Mouse (Mus musculus) Patski (cell line): ENCODE data around the gene Meiob. TPM values are rescaled to one million over a fixed set of nuclear protein-coding genes. Genes with fewer than 3 reads are reported as not detected.
A peak's percentile ranks its signal among the peaks of the same experiment; 100 is the strongest.

Experiments
- ATAC-seq: fragments of 100-300 bp; one replicate; pipeline ENCODE4 v1.8.0; 2021
- CTCF ChIA-PET: fragments of 350-600 bp; sonication (Branson Sonifier 250); formaldehyde crosslinking; loops from one replicate; lab custom pipeline; 2022; ENCODE audit warnings: inconsistent platforms; lab: Charles Lee
- POLR2A ChIA-PET: fragments of 350-600 bp; sonication (Branson Sonifier 250); formaldehyde crosslinking; loops from one replicate; lab custom pipeline; 2022; ENCODE audit warnings: antibody characterized with exemption, inconsistent platforms; lab: Charles Lee
- DNase-seq: peaks from one replicate; pipeline ENCODE4 v3.0.0-alpha.2; 2011; ENCODE audit warnings: low read depth, low spot score
- H3K27me3 ChIP-seq: fragments of 371-371 bp; one replicate; pipeline ENCODE4 v1.5.1; 2021
- CTCF ChIP-seq: fragments of 100-300 bp; IDR thresholded peaks from one replicate; pipeline ENCODE4 v1.5.1; 2021
- in situ Hi-C: fragments of 300-500 bp; cut with MboI; formaldehyde crosslinking; loops from 3 replicates; pipeline ENCODE4 v1.11.1; 2018; ENCODE audit warnings: low pct_unique_long_range_greater_than_20kb, mixed read lengths
- polyA plus RNA-seq: library from polyadenylated mRNA; unstranded; gene quantifications from one replicate; pipeline ENCODE4 v1.2.3, GENCODE M21; 2021

The Meiob gene
- polyA plus RNA-seq, 1 experiment from 2014 or later: 0.09 TPM

DNA sequence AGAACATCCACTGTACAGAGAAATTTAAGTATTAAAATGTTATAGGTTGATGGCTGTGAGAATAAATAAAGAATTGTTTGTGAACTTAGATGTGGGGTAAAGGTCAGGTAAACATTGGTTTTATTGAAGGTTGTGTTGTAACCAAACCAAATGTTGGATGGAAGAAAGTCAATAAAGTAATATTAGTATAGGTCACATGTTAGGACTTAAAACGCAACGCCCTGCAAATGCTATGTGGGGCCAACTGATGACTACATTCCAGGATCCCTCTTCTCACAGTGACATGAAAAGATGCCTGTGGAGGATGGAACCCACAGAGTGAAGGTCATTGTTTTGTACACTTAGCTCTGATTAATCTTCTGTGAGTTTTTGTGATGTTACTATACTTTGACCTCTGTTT, 15.4 kb downstream of the Meiob start:
- no peak for TF ChIP-seq CTCF
- POLR2A ChIA-PET: no interaction called here
- in situ Hi-C loops: loop anchor here (5.0 kb wide), 1 partner anchor 77 kb away; no protein-coding TSS in a partner anchor
- DNase-seq: no peak
- no peak for ATAC-seq
- peaks cover 25% of the 10 kb centered on the region for H3K27me3 ChIP-seq
- CTCF ChIA-PET: no interaction called here

DNA sequence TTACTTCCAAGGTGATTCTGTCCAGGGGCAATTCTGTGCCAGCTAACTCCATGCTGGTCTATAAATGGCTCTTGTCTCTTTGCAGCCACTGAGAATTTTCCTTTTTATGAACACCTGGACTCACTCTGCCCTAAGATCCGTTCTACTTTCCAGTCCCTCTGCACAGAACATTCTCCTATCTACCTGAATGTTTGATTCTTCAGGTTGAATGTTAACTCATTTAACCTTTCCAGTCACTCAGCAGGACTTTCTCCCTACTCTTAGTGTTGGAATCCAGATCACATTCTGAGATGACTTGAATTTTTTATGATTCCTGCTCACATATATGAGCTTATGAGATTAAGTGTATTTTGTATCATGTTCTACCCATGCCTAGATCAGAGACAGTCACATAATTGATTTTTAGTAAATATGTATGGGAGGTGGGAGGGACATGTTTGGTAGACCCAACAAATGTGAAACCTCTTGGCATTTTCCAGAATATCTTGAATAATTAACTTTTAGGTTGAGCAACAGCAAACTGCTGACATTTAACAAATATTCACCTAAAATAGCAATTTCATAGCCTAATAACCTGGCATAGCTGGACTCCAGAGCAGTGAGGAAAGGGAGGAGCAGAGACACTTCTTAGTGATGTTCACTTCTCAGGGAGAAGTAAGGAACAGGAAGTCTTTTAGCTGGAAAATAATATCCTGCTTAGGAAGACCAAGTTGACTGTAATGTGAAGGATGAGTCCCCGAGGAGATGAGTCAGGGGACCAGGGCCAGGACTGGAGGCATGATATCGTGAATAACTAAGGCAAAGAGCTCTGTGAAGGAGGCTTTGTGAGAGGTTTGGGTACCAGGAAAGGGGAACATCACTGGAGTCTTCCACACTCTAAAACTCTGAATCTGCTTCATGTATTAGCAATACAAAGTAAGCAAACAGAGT, 17.5 kb downstream of the Meiob start:
- DNase-seq: no peak
- ATAC-seq: no peak
- ChIA-PET CTCF (interaction anchor here (0.8 to 2.2 kb wide), 3 partner anchors 22 to 97 kb away, joined by 3 to 7 read pairs (median 3); partner anchors contain the start of gene Ndufb10), POLR2A (interaction anchor here (0.7 to 1.0 kb wide), 2 partner anchors 8 to 20 kb away, joined by 3 read pairs; no protein-coding TSS in a partner anchor)
- no peak for TF ChIP-seq CTCF
- in situ Hi-C loops: no loop called here
- peaks cover 11% of the 10 kb centered on the region for H3K27me3 ChIP-seq

DNA sequence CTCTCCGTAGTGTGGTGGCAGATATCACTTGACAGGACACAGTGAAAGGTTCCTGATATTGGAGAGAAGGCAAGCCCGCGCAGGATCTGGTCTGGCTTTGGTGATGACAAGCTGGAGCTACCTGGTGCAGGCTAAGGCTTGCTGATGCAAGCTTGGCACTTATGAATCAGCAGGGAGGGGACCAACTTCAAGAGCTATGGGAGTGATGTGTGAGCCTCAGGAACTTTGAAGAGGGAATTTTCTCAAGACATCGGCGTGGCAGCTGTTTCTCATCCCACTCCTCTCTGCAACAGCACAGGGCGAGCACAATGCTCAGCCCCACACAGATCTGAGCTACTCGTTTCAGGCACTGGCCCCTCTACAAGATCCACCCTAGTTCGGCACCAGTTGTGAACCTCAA, 35.8 kb downstream of the Meiob start, which contains the start of gene Hagh:
TSS of gene Hagh (plus strand) at position 302 of the 400 bp plus-strand sequence.
- peaks cover 7% of the 10 kb centered on the region for H3K27me3 ChIP-seq
- POLR2A ChIA-PET: interaction anchor here (0.6 kb wide), 1 partner anchor 70 kb away, joined by 3 read pairs; no protein-coding TSS in a partner anchor
- ATAC-seq (no peak), DNase-seq (no peak)
- in situ Hi-C loops: no loop called here
- CTCF ChIA-PET: interaction anchor here (0.9 to 2.2 kb wide), 4 partner anchors 11 to 94 kb away, joined by 3 to 7 read pairs (median 4); partner anchors contain the start of gene Fahd1
- no peak for TF ChIP-seq CTCF

DNA sequence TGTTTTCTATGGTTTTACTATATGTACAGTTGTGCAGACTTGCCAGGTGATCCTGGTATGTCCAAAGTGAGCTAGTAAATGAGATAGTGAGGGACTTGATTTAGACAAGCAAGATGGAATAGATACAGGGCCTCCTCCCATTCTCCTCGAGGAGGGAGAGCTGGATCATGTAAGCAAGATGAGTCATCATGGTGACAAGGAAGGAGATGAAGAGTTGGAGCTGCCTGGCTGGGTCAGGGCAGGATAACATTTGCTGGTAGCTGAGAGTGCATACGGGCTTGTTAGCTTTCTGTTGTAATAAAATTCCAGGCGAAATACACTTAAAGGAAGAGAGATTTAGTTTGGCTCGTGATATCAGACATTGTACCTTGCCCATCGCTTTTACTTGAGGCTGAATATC, 36.3 kb downstream of the Meiob start:
- no peak for ATAC-seq
- TF ChIP-seq CTCF: no peak
- H3K27me3 ChIP-seq: peaks cover 5% of the 10 kb centered on the region
- POLR2A ChIA-PET: interaction anchor here (0.7 to 1.2 kb wide), 2 partner anchors 9 to 1692 kb away, joined by 3 read pairs; no protein-coding TSS in a partner anchor
- in situ Hi-C loops: no loop called here
- DNase-seq: no peak
- CTCF ChIA-PET: interaction anchor here (0.9 to 2.2 kb wide), 4 partner anchors 10 to 95 kb away, joined by 3 to 7 read pairs (median 4); partner anchors contain the start of gene Fahd1

DNA sequence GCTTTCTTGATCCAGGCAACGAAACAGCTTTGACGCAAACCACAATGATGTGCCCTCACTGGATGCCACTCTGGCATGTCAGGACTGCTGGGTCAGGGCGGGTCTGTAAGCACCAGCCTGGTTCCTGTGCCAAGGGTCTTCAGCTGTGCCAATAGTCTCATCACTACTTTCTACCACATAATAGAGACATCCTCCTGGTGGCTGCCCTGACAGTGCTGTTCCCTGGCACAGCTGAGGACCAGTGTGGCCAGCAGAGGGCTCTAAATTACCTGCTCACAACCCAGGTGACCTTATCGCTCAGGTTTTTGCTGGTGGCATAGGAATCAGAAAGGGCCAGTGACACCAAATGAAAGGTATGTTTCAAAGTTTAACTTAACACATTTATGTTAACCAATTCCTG, 37.0 kb downstream of the Meiob start:
- POLR2A ChIA-PET: interaction anchor here (0.7 to 1.2 kb wide), 2 partner anchors 8 to 19 kb away, joined by 3 read pairs; no protein-coding TSS in a partner anchor
- ATAC-seq (no peak), DNase-seq (no peak)
- CTCF ChIA-PET: interaction anchor here (1.3 to 2.2 kb wide), 2 partner anchors 41 to 82 kb away, joined by 3 to 7 read pairs; no protein-coding TSS in a partner anchor
- H3K27me3 ChIP-seq: peaks cover 4% of the 10 kb centered on the region
- TF ChIP-seq CTCF: peak; percentile 66
- in situ Hi-C loops: no loop called here

DNA sequence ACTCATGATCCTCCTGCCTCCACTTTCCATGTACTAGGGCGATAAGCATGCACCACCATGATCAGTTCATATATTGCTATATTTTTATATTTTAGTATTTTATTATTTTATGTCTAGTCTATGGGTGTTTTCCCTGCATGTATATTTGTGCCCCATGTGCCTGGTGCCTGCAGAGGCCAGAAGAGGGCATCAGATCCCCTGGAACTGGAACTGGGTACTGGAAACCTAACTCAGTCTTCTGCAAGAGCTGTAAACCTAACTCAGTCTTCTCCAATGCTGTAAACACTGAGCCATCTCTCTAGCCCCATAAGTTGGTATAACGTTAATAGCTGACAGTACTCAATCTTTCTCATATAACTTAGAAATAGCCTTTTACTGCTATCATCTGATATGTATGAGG, 38.5 kb downstream of the Meiob start:
- in situ Hi-C loops: no loop called here
- ATAC-seq (no peak), DNase-seq (no peak)
- ChIA-PET CTCF (interaction anchor here (0.7 to 2.3 kb wide), 6 partner anchors 17 to 97 kb away, joined by 3 to 6 read pairs (median 3); no protein-coding TSS in a partner anchor), POLR2A (no interaction called here)
- H3K27me3 ChIP-seq: no peaks in the 10 kb centered on the region
- TF ChIP-seq CTCF: peak; percentile 63

DNA sequence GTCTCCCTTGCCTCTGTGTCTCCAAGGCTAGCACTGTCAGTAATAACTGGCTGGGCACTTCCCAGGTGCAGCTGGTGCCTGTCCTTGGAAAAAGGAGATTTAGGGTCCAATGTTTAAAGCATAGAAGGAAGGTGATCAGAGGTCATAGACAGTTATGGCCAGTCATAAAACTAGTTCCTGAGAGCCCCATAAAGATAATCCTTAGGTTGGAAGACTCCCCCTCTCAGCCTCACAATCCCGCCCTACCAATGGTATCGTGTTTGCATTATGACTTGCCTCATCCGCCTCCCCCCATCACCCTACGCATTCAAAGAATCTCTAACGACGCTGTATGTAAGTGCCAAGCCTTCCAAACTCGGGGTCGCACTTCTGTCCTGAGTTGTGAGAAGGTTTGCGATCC, 40.4 kb downstream of the Meiob start:
- no peaks in the 10 kb centered on the region for H3K27me3 ChIP-seq
- ChIA-PET CTCF (interaction anchor here (0.9 to 2.3 kb wide), 3 partner anchors 29 to 99 kb away, joined by 3 to 6 read pairs (median 6); no protein-coding TSS in a partner anchor), POLR2A (interaction anchor here (0.7 kb wide), 1 partner anchor 43 kb away, joined by 3 read pairs; no protein-coding TSS in a partner anchor)
- TF ChIP-seq CTCF: no peak
- in situ Hi-C loops: no loop called here
- DNase-seq (no peak), ATAC-seq (no peak)

DNA sequence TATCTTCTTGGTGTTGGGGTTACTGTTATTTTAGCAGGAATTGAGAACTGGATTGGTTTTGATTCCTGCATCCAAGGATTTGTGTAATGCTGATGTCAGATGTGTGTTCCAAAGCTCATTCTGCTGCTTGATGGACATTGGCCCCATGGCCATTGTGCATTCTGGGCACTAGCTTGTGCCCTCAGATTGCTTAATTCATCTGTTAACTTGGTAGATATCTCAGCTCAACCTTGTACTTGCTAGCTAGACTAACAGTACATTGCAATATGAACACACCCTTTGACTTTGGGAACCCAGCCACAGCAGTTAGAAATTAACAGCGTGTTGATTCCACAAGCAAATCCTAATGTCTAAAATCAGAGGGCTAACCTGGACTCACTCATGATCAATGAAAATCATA, 43.3 kb downstream of the Meiob start:
- ChIA-PET CTCF (no interaction called here), POLR2A (interaction anchor here (0.6 to 1.2 kb wide), 2 partner anchors 18 to 1145 kb away, joined by 3 read pairs; partner anchors contain the start of gene Igfals)
- in situ Hi-C loops: loop anchor here (5.0 kb wide), 1 partner anchor 40 kb away; the partner anchor contains the start of genes Nubp2 and Spsb3
- no peak for DNase-seq
- no peaks in the 10 kb centered on the region for H3K27me3 ChIP-seq
- no peak for TF ChIP-seq CTCF
- ATAC-seq: no peak

DNA sequence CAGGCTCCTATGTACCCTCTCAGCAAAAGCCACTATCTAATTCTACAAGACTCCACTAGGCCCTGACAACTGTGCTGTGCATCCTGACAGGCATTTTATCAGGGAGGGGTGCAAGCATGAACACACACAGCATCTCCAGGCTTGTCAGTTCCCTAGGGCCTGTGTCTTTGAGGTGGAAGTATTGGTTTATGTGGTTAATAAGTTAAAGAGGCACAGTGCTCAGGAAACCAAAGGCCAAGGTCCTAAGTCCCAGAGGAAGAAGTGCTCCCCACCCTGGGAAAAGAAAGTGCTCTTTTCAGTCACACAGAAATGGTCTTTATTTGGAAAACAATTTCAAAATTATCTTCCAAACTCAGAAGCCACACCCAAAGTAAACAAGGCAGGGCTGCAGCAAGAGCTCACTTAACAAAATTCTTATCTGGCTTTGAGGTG, 44.5 kb downstream of the Meiob start:
- H3K27me3 ChIP-seq: no peaks in the 10 kb centered on the region
- ATAC-seq (no peak), DNase-seq (no peak)
- ChIA-PET POLR2A (interaction anchor here (1.2 to 1.4 kb wide), 3 partner anchors 8 to 46 kb away, joined by 3 to 4 read pairs (median 3); partner anchors contain the start of genes Eme2, Igfals and Mrps34), CTCF (interaction anchor here (1.7 kb wide), 1 partner anchor 34 kb away, joined by 4 read pairs; no protein-coding TSS in a partner anchor)
- in situ Hi-C loops: loop anchor here (5.0 kb wide), 1 partner anchor 39 kb away; the partner anchor contains the start of genes Nubp2 and Spsb3
- no peak for TF ChIP-seq CTCF

DNA sequence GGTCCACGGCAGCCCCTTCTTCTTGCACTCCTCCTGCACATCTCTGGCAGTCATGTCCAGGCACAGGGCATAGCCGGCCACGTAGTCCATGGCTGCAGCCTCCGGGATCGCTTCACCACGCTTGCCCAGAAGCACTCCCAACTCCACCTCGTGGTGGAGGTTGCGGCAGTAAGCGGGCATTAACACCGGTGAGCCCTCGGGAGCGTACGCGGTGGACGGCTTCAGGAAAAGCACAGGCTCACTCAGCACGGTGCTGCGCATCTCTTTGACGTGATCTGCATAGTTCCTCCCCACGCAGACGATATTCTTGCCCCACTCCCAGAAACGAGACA, 45.6 kb downstream of the Meiob start:
- H3K27me3 ChIP-seq: no peaks in the 10 kb centered on the region
- in situ Hi-C loops: loop anchor here (5.0 kb wide), 1 partner anchor 38 kb away; the partner anchor contains the start of genes Nubp2 and Spsb3
- no peak for DNase-seq
- peak; percentile 26 for ATAC-seq
- POLR2A ChIA-PET: interaction anchor here (0.9 to 1.4 kb wide), 4 partner anchors 9 to 45 kb away, joined by 3 to 5 read pairs (median 4); partner anchors contain the start of genes Eme2 and Mrps34
- CTCF ChIA-PET: interaction anchor here (1.4 kb wide), 1 partner anchor 13 kb away, joined by 3 read pairs; no protein-coding TSS in a partner anchor
- TF ChIP-seq CTCF: no peak
